Mouse (Mus musculus) brain, adult 2 months (tissue): ENCODE measurements around the gene Zscan4c.
"Not testable (repeated sequence)": the region's sequence is repeated elsewhere in the genome, so short reads cannot be mapped to it uniquely, and the experiment has no call there.

ENCODE experiments used
- DNase-seq: peaks from one replicate; pipeline ENCODE4 v3.0.0; 2011; ENCODE audit warnings: low read depth, low spot score

Gene Zscan4c

GRCm38 (mm10) chr7:11005445-11005844 is at the start of gene Zscan4c:
Gene Zscan4c (plus strand): TSS chr7:11005745.
- not testable (repeated sequence) for DNase-seq
